In the genomic region with DNA sequence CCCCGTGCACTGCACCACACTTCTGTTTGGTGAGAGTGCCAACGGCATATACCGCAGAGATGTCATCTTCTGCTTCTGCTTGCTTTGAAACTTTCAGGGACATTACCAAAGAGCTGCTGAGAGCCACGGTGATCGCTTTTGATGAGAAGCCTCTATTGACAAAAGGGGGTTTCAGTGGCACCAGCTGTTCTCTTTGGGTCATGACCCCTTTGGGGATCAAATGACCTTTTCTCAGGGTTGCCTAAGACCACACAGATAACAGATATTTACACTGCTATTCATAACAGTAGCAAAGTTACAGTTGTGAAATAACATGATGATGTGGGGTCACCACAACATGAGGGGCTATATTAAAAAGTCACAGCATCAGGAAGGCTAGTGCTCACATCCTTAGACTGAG, we compare ENCODE assay signal across 30 mouse cellular contexts. TPM values are rescaled to one million over a fixed set of nuclear protein-coding genes. Genes with fewer than 3 reads are reported as not detected.
DNase-seq lines count a peak whose midpoint lies in the region; ATAC-seq and TF ChIP-seq lines count a peak whose summit lies in the region.
"Had no signal": no experiment of that assay in that cellular context is flagged by ENCODE, and none has a peak within 500 bp of the region (broad histone marks: within the 10 kb centered on the region; RNA-seq: fewer than 3 reads in every experiment).

No protein-coding gene starts in this region.

- H3K4me3 ChIP-seq in midbrain, embryonic 10.5 days, result no peak overlapping the region
- no peak overlapping the region for H3K4me3 ChIP-seq in midbrain, embryonic 14.5 days (replicated peaks; ENCODE audit: low read depth, low read length)
- H3K4me3 ChIP-seq in liver, embryonic 11.5 days (ENCODE audit: low read depth, low read length), result no peak overlapping the region
- no peak overlapping the region for H3K4me3 ChIP-seq in liver, embryonic 16.5 days (ENCODE audit: low read depth, low read length)
- no peak overlapping the region for H3K4me3 ChIP-seq in forebrain, embryonic 14.5 days (ENCODE audit: low read depth, low read length)
- no peak overlapping the region for H3K4me3 ChIP-seq in heart, adult 2 months
- H3K4me3 ChIP-seq: embryonic facial prominence, embryonic 12.5 days; forebrain, embryonic 15.5 days; heart, embryonic 12.5 days; hindbrain, embryonic 15.5 days; left cerebral cortex, adult 2 months; limb, embryonic 15.5 days had no signal

- H3K27me3 ChIP-seq in midbrain, embryonic 10.5 days (ENCODE audit: low read depth, poor library complexity, severe bottlenecking), result no peaks in the 10 kb centered on the region
- H3K27me3 ChIP-seq in midbrain, embryonic 14.5 days (ENCODE audit: control insufficient read depth, insufficient read depth, low read length), result no peaks in the 10 kb centered on the region
- no peaks in the 10 kb centered on the region for H3K27me3 ChIP-seq in liver, embryonic 11.5 days (replicated peaks; ENCODE audit: control insufficient read depth, insufficient read depth, low read length)
- no peaks in the 10 kb centered on the region for H3K27me3 ChIP-seq in liver, embryonic 16.5 days (ENCODE audit: control insufficient read depth, insufficient read depth, low read depth, low read length)
- no peaks in the 10 kb centered on the region for H3K27me3 ChIP-seq in forebrain, embryonic 14.5 days (replicated peaks; ENCODE audit: control insufficient read depth, insufficient read depth, low read length)
- no peaks in the 10 kb centered on the region for H3K27me3 ChIP-seq in heart, adult 2 months (ENCODE audit: control insufficient read depth, insufficient read depth, low read length)
- H3K27me3 ChIP-seq: embryonic facial prominence, embryonic 12.5 days; forebrain, embryonic 15.5 days; heart, embryonic 12.5 days; hindbrain, embryonic 15.5 days; limb, embryonic 15.5 days had no signal

- H3K4me2 ChIP-seq in midbrain, embryonic 14.5 days (ENCODE audit: low read length), result no peak overlapping the region
- H3K4me2 ChIP-seq in liver, embryonic 11.5 days, result no peak overlapping the region
- peak overlapping the region; percentile 24; the same call in 1 of the 2 replicates for H3K4me2 ChIP-seq in liver, embryonic 16.5 days (ENCODE audit: low read depth, low read length)
- no peak overlapping the region for H3K4me2 ChIP-seq in forebrain, embryonic 14.5 days (ENCODE audit: low read length)
- H3K4me2 ChIP-seq: embryonic facial prominence, embryonic 12.5 days; forebrain, embryonic 15.5 days; heart, embryonic 12.5 days; hindbrain, embryonic 15.5 days; limb, embryonic 15.5 days had no signal

- no peaks in the 10 kb centered on the region for H3K9me3 ChIP-seq in midbrain, embryonic 10.5 days (replicated peaks)
- no peaks in the 10 kb centered on the region for H3K9me3 ChIP-seq in midbrain, embryonic 14.5 days (ENCODE audit: control insufficient read depth, low read length)
- no peaks in the 10 kb centered on the region for H3K9me3 ChIP-seq in liver, embryonic 11.5 days (ENCODE audit: control insufficient read depth, low read length)
- H3K9me3 ChIP-seq in liver, embryonic 16.5 days (replicated peaks; ENCODE audit: control insufficient read depth, low read length), result no peaks in the 10 kb centered on the region
- H3K9me3 ChIP-seq in forebrain, embryonic 14.5 days (replicated peaks; ENCODE audit: control insufficient read depth, low read length), result no peaks in the 10 kb centered on the region
- H3K9me3 ChIP-seq: embryonic facial prominence, embryonic 12.5 days; forebrain, embryonic 15.5 days; heart, embryonic 12.5 days; hindbrain, embryonic 15.5 days; limb, embryonic 15.5 days had no signal

- WGBS in midbrain, embryonic 10.5 days, result 15% methylated on average over 5 of the region's 5 CpGs
- WGBS in midbrain, embryonic 14.5 days, result 24% methylated on average over 5 of the region's 5 CpGs
- WGBS in liver, embryonic 11.5 days, result 64% methylated on average over 5 of the region's 5 CpGs
- WGBS in liver, embryonic 16.5 days (ENCODE audit: insufficient replicate concordance), result 70% methylated on average over 5 of the region's 5 CpGs
- WGBS in forebrain, embryonic 14.5 days, result 66% methylated on average over 5 of the region's 5 CpGs
- WGBS in heart, adult 2 months, result 86% methylated on average over 5 of the region's 5 CpGs

- no peaks in the 10 kb centered on the region for H3K79me2 ChIP-seq in heart, adult 2 months (replicated peaks; ENCODE audit: control insufficient read depth, insufficient read depth, low read length)

- peaks cover 37% of the 10 kb centered on the region for H3K4me1 ChIP-seq in midbrain, embryonic 10.5 days
- no peaks in the 10 kb centered on the region for H3K4me1 ChIP-seq in midbrain, embryonic 14.5 days (ENCODE audit: control insufficient read depth, insufficient read depth, low read length)
- H3K4me1 ChIP-seq in liver, embryonic 11.5 days (replicated peaks; ENCODE audit: control insufficient read depth, insufficient read depth, low read length), result no peaks in the 10 kb centered on the region
- no peaks in the 10 kb centered on the region for H3K4me1 ChIP-seq in liver, embryonic 16.5 days (ENCODE audit: control insufficient read depth, low read depth, low read length)
- no peaks in the 10 kb centered on the region for H3K4me1 ChIP-seq in forebrain, embryonic 14.5 days (ENCODE audit: control insufficient read depth, insufficient read depth, low read length)
- no peaks in the 10 kb centered on the region for H3K4me1 ChIP-seq in heart, adult 2 months (ENCODE audit: control insufficient read depth, insufficient read depth, low read length)
- H3K4me1 ChIP-seq: forebrain, embryonic 15.5 days; heart, embryonic 12.5 days; hindbrain, embryonic 15.5 days; limb, embryonic 15.5 days had no signal

- intact Hi-C loops in heart, adult 2 months (cut with DNase I), result no loop called here

- peak; percentile 27 for DNase-seq in midbrain, embryonic 10.5 days (ENCODE audit: low spot score)
- DNase-seq in midbrain, embryonic 14.5 days, result no peak
- no peak for DNase-seq in liver, embryonic 11.5 days (ENCODE audit: low spot score)
- DNase-seq in forebrain, embryonic 14.5 days (ENCODE audit: low spot score), result no peak
- DNase-seq in lung, adult 18-20 months, result no peak
- no peak for DNase-seq in heart, adult 2 months
- DNase-seq: adrenal gland, postnatal 14 days; cerebellum, adult 11-12 months; cerebellum, adult 9-11 months; gastrocnemius, postnatal 25 days; heart, adult 18-20 months; heart, postnatal 4 days; kidney, adult 11 months; kidney, postnatal 25 days; left cerebral cortex, postnatal 4 days; right cerebral cortex, postnatal 25 days; thymus, adult 18-20 months; thymus, postnatal 36 days had no signal

- TF ChIP-seq CTCF in heart, adult 2 months (IDR thresholded peaks at IDR 0.05), result no peak

- no peak for TF ChIP-seq POLR2A in heart, adult 2 months (IDR thresholded peaks at IDR 0.05; ENCODE audit: insufficient read depth, low read depth, low read length)

- TF ChIP-seq EP300 in heart, adult 2 months (IDR thresholded peaks at IDR 0.05; ENCODE audit: insufficient read depth, low read depth, low read length), result no peak

- no peak for ATAC-seq in midbrain, embryonic 14.5 days (ENCODE audit: low FRiP score, low TSS enrichment)
- ATAC-seq in liver, embryonic 11.5 days (replicated peaks; ENCODE audit: low FRiP score), result peak; percentile 60
- ATAC-seq in liver, embryonic 16.5 days (ENCODE audit: low read depth), result peak; percentile 80
- no peak for ATAC-seq in forebrain, embryonic 14.5 days
- ATAC-seq: forebrain, embryonic 15.5 days; inflammation-experienced regulatory T-cells, adult 6 months; lung, postnatal 0 days; midbrain, embryonic 16.5 days had no signal

- peak overlapping the region; percentile 53 for H3K27ac ChIP-seq in midbrain, embryonic 10.5 days (replicated peaks)
- H3K27ac ChIP-seq in midbrain, embryonic 14.5 days (replicated peaks; ENCODE audit: low read depth, low read length), result no peak overlapping the region
- peak overlapping the region; percentile 8; the same call in 1 of the 2 replicates for H3K27ac ChIP-seq in liver, embryonic 11.5 days (ENCODE audit: low read depth, low read length)
- H3K27ac ChIP-seq in liver, embryonic 16.5 days (ENCODE audit: low read length), result 0 out of 2 replicates have a peak overlapping the region, but pooled peaks have one; percentile 19
- H3K27ac ChIP-seq in forebrain, embryonic 14.5 days (ENCODE audit: low read depth, low read length), result no peak overlapping the region
- H3K27ac ChIP-seq in heart, adult 2 months, result no peak overlapping the region
- H3K27ac ChIP-seq: embryonic facial prominence, embryonic 12.5 days; forebrain, embryonic 15.5 days; hindbrain, embryonic 15.5 days; left cerebral cortex, adult 2 months; limb, embryonic 15.5 days; macrophage; stomach, postnatal 0 days had no signal

- no peaks in the 10 kb centered on the region for H3K36me3 ChIP-seq in midbrain, embryonic 10.5 days
- H3K36me3 ChIP-seq in midbrain, embryonic 14.5 days (ENCODE audit: control insufficient read depth, insufficient read depth, low read length), result no peaks in the 10 kb centered on the region
- no peaks in the 10 kb centered on the region for H3K36me3 ChIP-seq in liver, embryonic 11.5 days (ENCODE audit: control insufficient read depth, insufficient read depth, low read length)
- no peaks in the 10 kb centered on the region for H3K36me3 ChIP-seq in liver, embryonic 16.5 days (ENCODE audit: control insufficient read depth, insufficient read depth)
- no peaks in the 10 kb centered on the region for H3K36me3 ChIP-seq in forebrain, embryonic 14.5 days (ENCODE audit: control insufficient read depth, insufficient read depth, low read length)
- H3K36me3 ChIP-seq in heart, adult 2 months (ENCODE audit: control insufficient read depth, insufficient read depth, low read length), result no peaks in the 10 kb centered on the region
- H3K36me3 ChIP-seq: embryonic facial prominence, embryonic 12.5 days; forebrain, embryonic 15.5 days; heart, embryonic 12.5 days; hindbrain, embryonic 15.5 days; limb, embryonic 15.5 days had no signal

- no peak overlapping the region for H3K9ac ChIP-seq in midbrain, embryonic 14.5 days (replicated peaks; ENCODE audit: low read length)
- no peak overlapping the region for H3K9ac ChIP-seq in liver, embryonic 11.5 days (ENCODE audit: low read depth, low read length)
- no peak overlapping the region for H3K9ac ChIP-seq in liver, embryonic 16.5 days (ENCODE audit: low read depth, low read length)
- H3K9ac ChIP-seq in forebrain, embryonic 14.5 days (ENCODE audit: low read length), result no peak overlapping the region
- H3K9ac ChIP-seq in heart, adult 2 months (ENCODE audit: low read depth, low read length), result no peak overlapping the region
- H3K9ac ChIP-seq: embryonic facial prominence, embryonic 12.5 days; forebrain, embryonic 15.5 days; heart, embryonic 12.5 days; hindbrain, embryonic 15.5 days; limb, embryonic 15.5 days had no signal

RNA-seq across cellular contexts. Expression of a gene that starts 51.7 kb away (rescaled TPM):
- 17.6 and 18.7 TPM in 2 replicates for polyA plus RNA-seq in midbrain, embryonic 10.5 days (2016; fragmentation: Nextera tagmentation; extraction: Ambion mirVana)
- 31.8 and 49.3 TPM in 2 replicates for polyA plus RNA-seq in midbrain, embryonic 14.5 days (2014; fragmentation: Nextera tagmentation; extraction: Ambion mirVana)
- polyA plus RNA-seq in liver, embryonic 11.5 days (2014; fragmentation: Nextera tagmentation; extraction: Ambion mirVana), result 15.0 and 17.6 TPM in 2 replicates
- polyA plus RNA-seq in liver, embryonic 16.5 days (2015; fragmentation: Nextera tagmentation; extraction: Ambion mirVana), result 3.8 and 3.9 TPM in 2 replicates
- polyA plus RNA-seq in forebrain, embryonic 14.5 days (2014; fragmentation: Nextera tagmentation; extraction: Ambion mirVana), result 21.3 and 29.0 TPM in 2 replicates
- 10 to 100 TPM; 10.9 to 11.8 TPM for total RNA-seq in heart, adult 2 months (2021)
- 4.6 and 7.9 TPM in 2 replicates for polyA plus RNA-seq in heart, adult 2 months (2012; rRNA removed)
- polyA plus RNA-seq: inflammation-experienced regulatory T-cells, adult 6 months had no signal

Comparison
In these comparisons a context has a peak if more than half of its experiments do, and no peak if none do; other contexts are left out.
1. H3K27ac ChIP-seq: peak in midbrain, embryonic 10.5 days (single experiment), liver, embryonic 11.5 days (single experiment) and liver, embryonic 16.5 days (single experiment); none in midbrain, embryonic 14.5 days (single experiment), forebrain, embryonic 14.5 days (single experiment) and heart, adult 2 months (single experiment).
2. ATAC-seq: peak in liver, embryonic 11.5 days (single experiment) and liver, embryonic 16.5 days (single experiment); none in midbrain, embryonic 14.5 days (single experiment) and forebrain, embryonic 14.5 days (single experiment).